Mouse (Mus musculus) spleen, postnatal 0 days (tissue): ENCODE measurements around the gene Erich4. TPM values are rescaled to one million over a fixed set of nuclear protein-coding genes. Genes with fewer than 3 reads are reported as not detected.

Experiments used
- polyA plus RNA-seq: library from polyadenylated mRNA; unstranded; fragments of >200 nt; fragmentation: Nextera tagmentation; extraction: Ambion mirVana; gene quantifications from 2 replicates; pipeline ENCODE4 v1.2.1, GENCODE M21; 2015

Erich4 gene
- not detected in 2 replicates for polyA plus RNA-seq

DNA sequence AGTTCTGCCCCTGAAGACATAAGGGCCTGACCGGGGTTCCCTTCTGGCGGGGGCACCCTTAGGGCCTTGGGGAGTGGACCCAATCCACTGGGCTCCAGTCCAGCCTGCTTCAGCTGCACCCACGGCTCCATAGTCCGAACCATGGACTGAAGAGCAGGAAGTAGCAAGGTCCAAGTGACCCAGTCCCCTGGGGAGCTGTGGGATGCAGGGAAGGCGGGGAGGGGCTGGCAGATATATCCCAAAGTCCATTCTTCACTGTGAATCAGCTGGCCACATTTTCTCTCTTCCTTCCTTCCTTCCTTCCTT, at the start of gene Erich4:
Gene Erich4, minus strand, starts transcription at position 187 of the 306 bp plus-strand sequence.

GRCm38 (mm10) chr7:25658657-25659472, 43.2 kb upstream of the Erich4 start, which contains the start of the genes Bckdha and Exosc5:
Bckdha (minus strand) TSS chr7:25658981.
Exosc5 (plus strand) TSS chr7:25659164.

GRCm38 (mm10) chr7:25626509-25627430, 11.1 kb upstream of the Erich4 start, which contains the start of gene B3gnt8:
B3gnt8 (plus strand) TSS chr7:25626654.

DNA sequence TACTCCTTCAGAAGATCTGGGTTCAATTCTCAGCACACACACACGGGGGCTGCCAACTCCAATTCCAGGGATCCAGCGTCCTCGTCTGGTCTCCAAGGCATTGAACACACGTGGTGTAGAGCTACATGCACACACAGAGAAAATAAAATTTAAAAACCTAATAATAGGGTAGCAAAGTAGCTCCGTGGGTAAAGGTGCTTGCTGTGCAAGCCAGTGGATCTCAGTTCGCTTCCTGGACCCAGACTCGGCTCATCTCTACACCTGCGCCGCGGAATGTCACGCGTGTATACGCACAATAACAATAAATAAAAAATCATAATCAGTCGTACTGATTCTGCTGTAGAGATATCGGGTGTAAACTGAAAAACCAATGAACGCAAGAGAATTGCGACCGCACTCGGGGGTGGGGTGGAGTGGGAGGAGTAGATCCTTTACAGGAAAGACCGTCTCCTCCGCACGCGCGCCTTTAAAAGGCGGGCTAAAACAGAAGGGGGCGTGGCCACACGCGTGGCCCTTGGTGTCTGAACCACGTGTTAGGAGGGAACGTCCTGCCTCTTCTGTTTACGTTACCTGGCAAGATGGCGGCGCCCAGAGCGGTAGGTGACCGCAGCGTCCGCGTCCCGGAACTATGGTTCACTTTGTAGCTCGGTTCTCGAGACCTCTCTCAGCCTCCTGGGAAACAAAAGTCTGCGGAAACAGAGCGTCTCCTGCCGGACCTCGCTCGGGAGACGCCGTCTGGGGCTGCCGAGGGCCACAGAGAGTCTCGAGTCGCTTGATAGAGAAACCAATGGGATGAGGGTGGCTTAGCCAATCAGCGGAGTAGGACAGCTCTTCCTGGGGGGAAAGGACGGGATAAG, 3.4 kb upstream of the Erich4 start, which contains the start of gene Dmac2:
Gene Dmac2, plus strand, starts transcription at position 550 of the 857 bp plus-strand sequence.

Other genes starting within 250 kb of the Erich4 start
- not detected in 2 replicates for gene Cnfn, start 246.2 kb downstream of the Erich4 start, polyA plus RNA-seq
- 6.1 and 7.0 TPM in 2 replicates for gene Lipe, start 217.2 kb downstream of the Erich4 start, polyA plus RNA-seq
- not detected in 2 replicates for gene Cxcl17, start 203.0 kb downstream of the Erich4 start, polyA plus RNA-seq
- gene Ceacam1, start 138.3 kb downstream of the Erich4 start, polyA plus RNA-seq, result 6.6 and 10.4 TPM in 2 replicates
- gene Ceacam2, start 76.0 kb downstream of the Erich4 start, polyA plus RNA-seq, result not detected in 2 replicates
- 13.1 and 16.7 TPM in 2 replicates for gene Dmac2, start 3.5 kb upstream of the Erich4 start, polyA plus RNA-seq
- 6.6 and 10.9 TPM in 2 replicates for gene B3gnt8, start 10.8 kb upstream of the Erich4 start, polyA plus RNA-seq
- 28.4 and 36.6 TPM in 2 replicates for gene Bckdha, start 43.1 kb upstream of the Erich4 start, polyA plus RNA-seq
- 97.0 and 103 TPM in 2 replicates for gene Exosc5, start 43.3 kb upstream of the Erich4 start, polyA plus RNA-seq
- gene Tmem91, start 59.3 kb upstream of the Erich4 start, polyA plus RNA-seq, result 2.6 and 2.9 TPM in 2 replicates
- gene B9d2, start 64.9 kb upstream of the Erich4 start, polyA plus RNA-seq, result 38.0 and 44.5 TPM in 2 replicates
- gene Tgfb1, start 71.1 kb upstream of the Erich4 start, polyA plus RNA-seq, result 14.9 and 17.7 TPM in 2 replicates
- 10.8 and 11.4 TPM in 2 replicates for gene Ccdc97, start 103.2 kb upstream of the Erich4 start, polyA plus RNA-seq
- gene Hnrnpul1, start 138.9 kb upstream of the Erich4 start, polyA plus RNA-seq, result 48.8 and 50.2 TPM in 2 replicates
- 53.3 and 71.1 TPM in 2 replicates for gene Axl, start 172.8 kb upstream of the Erich4 start, polyA plus RNA-seq
- gene Cyp2s1, start 201.0 kb upstream of the Erich4 start, polyA plus RNA-seq, result 17.3 and 31.2 TPM in 2 replicates